Mouse (Mus musculus): ENCODE data around the gene Ssna1. TPM values are rescaled to one million over a fixed set of nuclear protein-coding genes. Genes with fewer than 3 reads are reported as not detected.
"Not testable (repeated sequence)": the region's sequence is repeated elsewhere in the genome, so short reads cannot be mapped to it uniquely, and the experiment has no call there.

Ssna1 gene
- polyA plus RNA-seq, 1 experiment, result 56.3 TPM

DNA sequence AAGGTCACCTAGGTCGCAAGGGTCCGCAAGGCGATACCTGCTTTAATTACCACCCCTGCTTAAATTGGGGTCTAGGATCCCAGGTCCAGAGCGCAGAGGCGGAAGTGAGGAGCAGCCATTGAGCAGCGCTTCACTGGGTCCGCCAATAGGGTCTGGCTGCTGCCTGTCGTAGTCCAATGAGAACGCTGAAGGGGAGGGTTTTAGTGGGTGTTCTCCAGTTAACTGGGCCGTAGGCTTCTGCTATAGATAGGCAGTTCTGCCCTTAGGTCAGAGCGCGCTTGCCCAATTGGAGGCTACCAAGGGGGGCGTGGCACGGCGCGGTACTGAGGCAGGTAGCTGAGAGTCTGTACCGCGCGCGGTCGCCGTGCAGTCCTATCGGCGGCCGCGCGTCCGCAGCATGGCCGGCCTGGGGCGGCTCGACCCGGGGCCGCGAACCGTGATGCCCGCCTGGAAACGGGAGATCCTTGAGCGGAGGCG, 9.9 kb downstream of the Ssna1 start, which contains the start of gene Tprn:
Gene Tprn (plus strand): TSS at position 328 of the 477 bp plus-strand sequence.
- DNase-seq (ENCODE audit: low read depth), result peak; percentile 90

DNA sequence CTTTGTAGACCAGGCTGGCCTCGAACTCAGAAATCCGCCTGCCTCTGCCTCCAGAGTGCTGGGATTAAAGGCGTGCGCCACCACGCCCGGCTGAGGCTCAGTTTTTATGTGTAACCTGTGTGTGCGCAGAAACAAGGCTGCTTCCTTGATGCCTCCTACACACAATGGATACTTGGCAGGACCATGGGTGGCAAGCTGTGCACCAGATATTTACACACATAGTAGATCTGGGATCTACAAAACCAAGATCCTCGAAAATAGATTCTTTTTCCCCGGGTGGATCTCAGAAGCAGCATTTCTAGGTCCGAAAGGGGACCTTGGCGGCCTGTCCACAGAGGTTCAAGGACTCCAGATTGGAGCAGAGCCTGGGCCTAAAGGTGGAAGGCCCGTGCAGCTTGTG, 10.4 kb downstream of the Ssna1 start:
- DNase-seq (ENCODE audit: low read depth), result no peak

DNA sequence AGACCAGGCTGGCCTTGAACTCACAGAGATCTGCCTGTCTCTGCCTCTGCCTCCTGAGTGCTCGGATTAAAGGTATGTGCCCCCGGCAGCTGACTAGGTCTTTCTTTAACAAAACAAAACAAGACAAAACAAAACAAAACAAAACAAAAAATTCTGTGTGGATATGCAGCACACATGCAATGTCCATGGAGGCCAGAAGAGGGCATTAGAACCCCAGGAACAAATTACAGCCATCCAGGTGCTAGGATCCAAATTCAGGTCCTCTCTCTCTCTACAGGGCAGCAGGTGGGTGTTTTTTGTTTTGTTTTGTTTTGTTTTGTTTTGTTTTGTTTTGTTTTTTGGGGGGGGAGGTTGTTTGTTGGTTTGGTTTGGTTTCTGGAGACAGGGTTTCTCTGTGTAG, 13.4 kb downstream of the Ssna1 start:
- no peak for DNase-seq (ENCODE audit: low read depth)

DNA sequence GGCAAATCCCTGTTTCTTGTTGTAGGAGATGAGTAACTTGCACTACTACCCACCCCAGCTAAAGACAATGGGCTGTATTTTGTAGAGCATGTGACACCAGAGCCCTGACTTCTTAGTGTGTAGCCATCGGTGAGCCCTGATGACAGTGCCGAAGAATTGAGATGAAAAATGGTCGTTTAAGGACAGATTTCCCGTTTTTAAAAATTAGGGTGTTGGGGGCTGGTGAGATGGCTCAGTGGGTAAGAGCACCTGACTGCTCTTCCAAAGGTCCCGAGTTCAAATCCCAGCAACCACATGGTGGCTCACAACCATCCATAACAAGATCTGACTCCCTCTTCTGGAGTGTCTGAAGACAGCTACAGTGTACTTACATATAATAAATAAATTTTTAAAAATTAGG, 15.0 kb downstream of the Ssna1 start:
- DNase-seq (ENCODE audit: low read depth), result not testable (repeated sequence)

DNA sequence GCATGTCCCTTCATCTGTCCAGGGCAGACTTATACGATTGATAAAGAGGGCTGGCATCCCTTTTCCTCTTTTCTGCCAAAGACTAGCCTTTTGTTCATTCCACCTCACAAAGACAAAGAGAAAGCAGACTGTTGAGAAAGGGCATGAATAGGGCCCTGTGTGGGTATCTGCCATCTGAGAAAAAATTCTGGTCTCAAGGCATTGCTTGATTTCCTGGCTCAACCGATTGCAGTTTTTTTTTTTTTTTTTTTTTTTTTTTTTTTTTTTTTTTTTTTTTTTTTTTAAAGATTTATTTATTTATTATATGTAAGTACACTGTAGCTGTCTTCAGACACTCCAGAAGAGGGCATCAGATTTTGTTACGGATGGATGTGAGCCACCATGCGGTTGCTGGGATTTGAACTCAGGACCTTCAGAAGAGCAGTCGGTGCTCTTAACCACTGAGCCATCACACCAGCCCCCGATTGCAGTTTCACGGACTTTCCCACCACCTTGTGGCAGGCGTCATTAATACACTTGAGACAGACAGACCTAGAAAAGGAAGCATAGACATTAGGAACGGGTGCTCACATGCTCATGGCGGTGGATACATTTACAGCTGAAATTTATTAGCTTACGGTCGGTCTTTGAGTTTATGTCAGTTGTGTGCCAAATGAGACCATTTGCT, 15.7 kb downstream of the Ssna1 start:
- not testable (repeated sequence) for DNase-seq (ENCODE audit: low read depth)

DNA sequence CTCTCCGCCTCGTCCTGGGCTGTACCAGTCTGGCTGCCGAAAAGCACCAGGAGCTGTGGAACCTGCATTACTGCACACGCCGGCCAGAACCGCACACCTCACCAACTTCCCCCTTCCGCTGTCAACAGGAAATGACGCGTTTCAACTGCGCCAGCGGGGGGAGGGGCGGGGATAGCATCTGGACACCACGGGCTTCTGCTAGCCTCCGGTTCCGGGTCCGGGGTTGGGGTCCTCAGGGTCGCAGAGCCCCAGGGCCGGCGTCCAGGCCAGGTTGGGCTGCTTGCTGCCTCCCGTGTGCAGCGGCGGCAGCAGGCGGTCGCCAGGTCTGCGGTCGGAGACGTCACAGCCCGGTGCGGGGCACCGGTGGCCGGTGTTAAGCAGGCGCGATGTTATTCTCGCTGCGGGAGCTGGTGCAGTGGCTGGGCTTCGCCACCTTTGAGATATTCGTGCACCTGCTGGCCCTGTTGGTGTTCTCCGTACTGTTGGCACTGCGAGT, 16.9 kb downstream of the Ssna1 start, which contains the start of gene Tmem203:
Gene Tmem203 (plus strand): TSS at position 156 of the 496 bp plus-strand sequence.
- DNase-seq (ENCODE audit: low read depth), result no peak

DNA sequence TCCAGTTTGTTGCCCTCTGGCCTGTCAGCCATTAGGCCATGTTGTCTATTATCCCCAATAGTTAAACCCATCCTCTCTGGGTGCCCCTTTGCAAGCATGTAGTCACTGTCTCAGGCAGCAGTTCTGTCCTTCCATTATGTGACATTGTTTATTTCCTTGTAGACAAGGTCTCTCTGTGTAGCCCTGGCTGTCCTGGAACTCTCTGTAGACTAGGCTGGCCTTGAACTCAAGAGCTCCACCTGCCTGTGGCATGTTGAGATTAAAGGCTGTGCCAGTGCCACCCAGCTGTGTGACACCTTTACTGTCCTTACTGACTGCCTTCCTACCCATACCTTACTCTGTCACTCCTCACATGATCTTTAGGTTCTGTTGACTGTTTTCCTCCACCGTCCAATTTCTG, 19.9 kb downstream of the Ssna1 start:
- no peak for DNase-seq (ENCODE audit: low read depth)

DNA sequence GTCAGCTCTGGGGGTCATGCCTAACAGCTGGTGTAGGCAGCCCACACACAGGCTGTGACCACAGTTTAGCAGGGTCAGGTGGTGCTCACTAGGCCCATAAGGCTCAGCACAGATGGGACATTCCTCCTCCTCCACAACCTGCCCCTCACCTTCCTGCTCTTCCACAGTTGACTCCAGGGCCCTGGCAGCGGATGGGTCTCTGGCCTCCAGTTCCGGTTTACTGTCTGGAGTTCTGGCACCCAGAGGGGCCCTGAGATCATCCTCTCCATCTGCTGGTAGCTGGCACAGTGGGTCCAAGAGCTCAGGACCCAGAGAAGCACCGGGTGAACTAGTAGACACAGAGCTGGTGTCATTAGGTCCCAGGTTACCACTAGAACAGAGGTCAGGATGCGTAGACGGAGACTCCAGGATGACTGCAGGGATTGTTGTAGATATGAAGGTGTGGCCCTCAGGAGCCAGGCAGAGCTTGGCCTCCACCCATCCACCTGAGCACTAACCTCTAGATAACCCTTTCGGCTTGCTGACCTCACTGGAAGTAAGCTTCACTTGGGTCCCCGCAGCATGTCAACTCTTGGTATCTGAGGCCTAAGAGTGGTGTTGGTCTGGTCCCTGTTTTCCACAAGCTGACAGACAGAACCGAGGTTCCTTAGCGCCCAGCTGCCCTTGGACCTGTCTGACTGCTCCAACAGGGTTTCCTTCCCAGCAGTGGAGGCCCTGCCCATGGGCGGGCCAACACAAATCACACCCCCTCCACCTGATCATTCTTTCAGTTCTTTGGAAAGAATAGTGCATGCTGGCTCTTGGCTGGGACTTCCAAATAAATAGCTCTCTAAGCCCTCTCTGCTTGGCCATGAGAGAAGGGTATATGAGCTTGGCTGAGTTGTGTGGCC, 25.8 kb downstream of the Ssna1 start, which contains the start of gene AL732309.1:
Gene AL732309.1 (minus strand): TSS at position 681 of the 890 bp plus-strand sequence.
- DNase-seq (ENCODE audit: low read depth), result no peak

DNA sequence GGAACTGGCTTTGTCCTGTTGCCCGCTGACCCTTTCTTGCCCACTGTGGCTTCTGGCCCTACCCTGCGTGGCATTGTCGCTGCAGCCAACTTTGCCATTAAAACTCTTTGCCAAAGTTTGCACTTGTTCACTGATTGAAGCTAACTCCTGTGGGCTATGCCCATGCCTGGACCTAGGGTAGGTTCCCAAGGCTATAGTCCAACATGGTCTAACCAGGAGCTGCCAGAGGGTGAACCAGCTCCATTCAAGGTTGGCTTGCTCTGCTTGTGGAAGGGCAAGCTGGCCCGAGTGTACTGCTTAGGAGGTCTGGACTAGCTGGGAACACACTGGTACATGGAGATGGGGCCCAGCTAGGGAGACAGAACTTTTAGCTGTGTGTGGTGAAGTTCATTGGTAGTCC, 28.1 kb downstream of the Ssna1 start:
- DNase-seq (ENCODE audit: low read depth), result no peak

DNA sequence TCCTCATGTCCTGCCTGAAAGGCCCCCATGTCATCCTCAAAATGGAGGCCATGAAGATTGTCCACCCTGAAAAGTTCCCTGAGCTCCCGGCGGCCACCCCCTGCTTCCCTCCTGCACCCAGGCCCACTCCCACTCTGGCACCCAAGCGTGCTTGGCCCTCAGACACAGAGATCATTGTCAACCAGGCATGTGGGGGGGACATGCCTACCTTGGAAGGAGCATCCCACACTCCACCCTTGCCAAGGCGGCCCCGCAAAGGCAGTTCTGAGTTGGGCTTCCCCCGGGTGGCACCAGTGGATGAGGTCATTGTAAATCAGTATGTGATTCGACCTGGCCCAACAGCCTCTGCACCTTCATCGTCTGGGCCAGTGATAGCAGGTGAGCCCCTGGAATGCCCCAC, 28.9 kb downstream of the Ssna1 start:
- DNase-seq (ENCODE audit: low read depth), result no peak

DNA sequence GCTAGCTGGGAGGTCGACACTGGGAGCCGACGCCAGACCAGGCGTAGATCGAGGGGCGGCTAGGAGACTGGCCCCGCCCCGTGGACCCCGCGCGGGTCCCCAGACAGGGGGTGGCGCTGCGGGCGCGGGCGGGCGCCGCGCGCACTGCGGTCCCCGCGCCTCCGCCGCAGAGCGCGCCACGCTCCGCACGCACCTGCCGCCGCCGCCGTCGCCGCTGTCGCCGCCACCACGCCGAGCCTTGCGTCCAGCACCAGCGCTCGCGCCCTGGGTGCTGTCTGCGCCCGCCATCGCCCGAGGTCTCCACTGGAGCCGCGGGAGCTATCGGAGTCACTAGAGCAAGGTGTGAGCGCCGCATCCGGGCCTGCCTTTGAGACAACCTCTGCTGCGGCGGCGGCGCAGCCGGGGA, 30.1 kb downstream of the Ssna1 start, which contains the start of the genes Rnf208 and Cysrt1:
Gene Rnf208 (plus strand): TSS at position 155 of the 406 bp plus-strand sequence.
Gene Cysrt1 (minus strand): TSS at position 352 of the 406 bp plus-strand sequence.
- DNase-seq (ENCODE audit: low read depth), result no peak

DNA sequence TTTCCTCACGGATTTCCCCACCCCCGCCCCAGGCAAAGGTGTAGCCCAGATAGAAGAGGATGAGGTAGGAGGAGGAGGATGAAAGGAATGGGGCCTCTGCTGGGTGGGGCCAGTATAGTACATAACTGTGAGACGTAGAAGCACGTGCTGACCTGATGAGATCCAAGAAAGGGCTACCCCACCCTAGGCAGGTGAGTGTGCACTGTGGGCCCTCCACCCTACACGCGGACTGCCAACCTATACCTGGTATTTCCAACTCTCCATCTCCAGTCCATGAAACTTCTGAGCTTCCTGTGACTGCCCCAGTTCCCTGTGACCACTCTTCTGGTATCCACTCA, 30.8 kb downstream of the Ssna1 start:
- no peak for DNase-seq (ENCODE audit: low read depth)

DNA sequence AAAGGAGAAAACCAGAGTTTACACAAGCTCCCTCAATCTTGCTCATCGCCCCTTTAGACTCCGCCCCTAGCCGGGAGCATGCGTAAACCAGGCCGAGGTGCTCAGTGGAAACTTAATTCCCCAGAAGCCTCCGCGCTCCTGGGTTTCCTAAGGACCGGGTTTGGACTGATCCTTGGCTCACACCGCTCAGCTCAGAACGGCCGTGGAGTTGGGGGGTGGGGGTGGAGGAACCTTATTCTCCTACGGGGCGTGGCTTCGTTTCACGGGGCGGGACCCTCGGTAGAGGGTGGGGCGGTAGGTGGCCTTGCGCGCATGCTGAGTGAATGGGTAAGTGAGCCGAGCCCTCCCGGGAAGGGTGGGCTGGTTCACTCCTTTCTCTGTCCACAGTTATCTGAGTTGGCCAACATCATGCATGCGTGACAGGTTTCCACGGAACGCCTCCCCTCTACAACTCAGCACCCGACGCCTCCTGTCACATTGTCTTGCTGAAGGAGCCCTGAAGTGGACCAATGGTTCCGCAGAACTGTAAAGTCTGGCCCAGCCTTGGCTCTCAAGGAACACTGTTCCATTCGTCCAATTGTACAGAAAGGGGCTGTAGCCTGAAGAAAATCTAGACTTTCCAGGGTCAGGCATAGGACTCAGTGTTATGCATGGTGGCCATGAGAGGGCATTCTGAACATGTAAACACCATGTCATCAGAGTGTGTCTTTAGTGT, 31.4 kb downstream of the Ssna1 start:
- DNase-seq (ENCODE audit: low read depth), result no peak

DNA sequence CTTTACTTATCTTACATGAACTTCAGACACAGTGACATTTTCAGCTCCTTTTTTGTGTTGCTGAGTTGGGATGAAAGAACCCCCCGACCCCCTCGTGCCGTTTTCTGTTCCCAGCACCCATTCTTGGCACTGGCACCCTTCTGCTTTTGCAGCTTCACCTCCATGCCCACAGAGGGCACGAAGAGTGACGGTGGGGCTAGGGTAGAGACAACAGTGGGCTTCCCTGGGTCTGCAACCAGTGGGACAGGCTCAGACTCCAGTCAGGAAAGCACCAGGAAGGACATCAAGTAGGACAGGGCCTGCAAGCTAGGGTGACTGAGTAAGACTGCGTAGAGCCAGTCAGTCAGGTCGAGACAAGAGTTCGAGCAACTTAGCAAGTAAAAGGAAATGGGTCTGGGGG, 31.9 kb downstream of the Ssna1 start:
- no peak for DNase-seq (ENCODE audit: low read depth)

DNA sequence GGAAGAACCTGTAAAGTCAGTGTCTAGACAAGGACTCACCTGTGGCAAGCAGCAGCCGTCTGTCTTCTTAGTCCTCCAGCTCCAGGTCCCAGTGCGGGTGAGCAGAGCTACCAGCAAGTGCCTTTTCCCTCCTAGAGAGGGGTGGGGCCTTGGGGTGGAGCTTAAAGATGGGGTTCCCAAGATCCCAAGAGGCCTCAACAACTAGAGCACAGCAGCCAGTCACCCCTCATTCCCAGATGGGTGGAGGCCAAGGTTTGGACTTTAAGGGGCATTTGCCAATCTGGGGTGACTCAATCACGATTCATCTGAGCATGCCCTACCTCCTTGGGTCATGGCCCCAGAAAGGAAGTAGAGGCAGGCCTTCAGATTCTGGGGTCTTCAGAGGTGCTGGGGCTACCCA, 32.5 kb downstream of the Ssna1 start:
- no peak for DNase-seq (ENCODE audit: low read depth)

DNA sequence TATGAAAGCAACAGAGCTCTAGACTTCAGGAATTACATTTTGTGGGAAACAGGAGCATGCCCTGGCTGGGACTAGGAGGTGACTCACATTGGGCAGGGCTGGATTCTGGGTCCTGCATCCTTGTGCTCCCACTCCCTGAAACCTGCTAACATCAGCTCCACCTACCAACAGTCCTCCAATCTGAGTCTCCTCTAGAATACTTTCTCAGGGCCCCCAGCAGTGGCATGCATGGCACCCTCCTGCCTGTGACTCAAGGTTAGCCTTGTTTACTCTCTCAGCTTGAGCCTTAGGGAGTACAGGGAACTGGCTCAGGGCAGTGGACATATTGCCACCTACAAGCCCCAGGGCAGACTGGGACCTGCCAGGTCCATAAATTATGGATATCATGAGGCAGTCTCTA, 34.1 kb downstream of the Ssna1 start:
- DNase-seq (ENCODE audit: low read depth), result no peak

DNA sequence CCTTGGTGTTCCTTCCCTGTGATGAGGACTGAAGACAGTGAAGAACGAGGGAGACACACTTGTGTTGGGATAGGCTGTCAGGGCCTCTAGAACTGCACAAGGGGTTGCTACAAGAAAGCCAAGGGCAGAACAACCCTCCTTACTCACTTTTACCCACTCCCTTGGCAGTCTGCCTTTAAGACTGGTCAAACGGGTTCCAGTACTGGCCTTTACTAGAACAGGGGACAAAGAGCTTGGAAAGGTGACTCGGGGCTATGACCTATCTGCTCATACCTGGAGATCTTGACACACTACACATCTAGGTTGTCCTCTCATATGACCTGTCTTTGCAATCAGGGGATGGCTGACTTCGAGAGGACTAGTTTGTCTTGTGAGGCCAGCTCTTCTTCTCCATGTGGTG, 34.7 kb downstream of the Ssna1 start:
- no peak for DNase-seq (ENCODE audit: low read depth)

DNA sequence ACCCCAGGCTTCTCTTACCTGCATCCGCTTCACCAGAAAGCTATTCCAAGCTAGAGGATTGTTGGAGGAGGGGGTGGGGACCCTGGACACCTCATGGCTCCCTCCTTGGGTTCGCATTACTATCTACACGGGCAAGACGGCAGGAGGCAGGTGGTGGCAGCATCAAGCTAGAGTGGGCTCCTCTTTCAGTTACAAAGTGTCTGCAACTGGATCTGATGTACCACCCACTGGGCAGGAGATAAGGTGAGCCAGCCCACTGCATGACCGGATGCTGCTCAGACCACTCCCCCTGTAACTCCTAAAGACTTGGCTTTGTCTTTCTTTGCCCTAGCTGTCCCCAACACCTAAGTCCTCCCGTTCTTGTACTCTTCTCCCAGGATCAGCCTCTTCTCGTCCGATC, 35.6 kb downstream of the Ssna1 start, which contains the start of gene Rnf224:
Gene Rnf224 (minus strand): TSS at position 174 of the 400 bp plus-strand sequence.
- no peak for DNase-seq (ENCODE audit: low read depth)

DNA sequence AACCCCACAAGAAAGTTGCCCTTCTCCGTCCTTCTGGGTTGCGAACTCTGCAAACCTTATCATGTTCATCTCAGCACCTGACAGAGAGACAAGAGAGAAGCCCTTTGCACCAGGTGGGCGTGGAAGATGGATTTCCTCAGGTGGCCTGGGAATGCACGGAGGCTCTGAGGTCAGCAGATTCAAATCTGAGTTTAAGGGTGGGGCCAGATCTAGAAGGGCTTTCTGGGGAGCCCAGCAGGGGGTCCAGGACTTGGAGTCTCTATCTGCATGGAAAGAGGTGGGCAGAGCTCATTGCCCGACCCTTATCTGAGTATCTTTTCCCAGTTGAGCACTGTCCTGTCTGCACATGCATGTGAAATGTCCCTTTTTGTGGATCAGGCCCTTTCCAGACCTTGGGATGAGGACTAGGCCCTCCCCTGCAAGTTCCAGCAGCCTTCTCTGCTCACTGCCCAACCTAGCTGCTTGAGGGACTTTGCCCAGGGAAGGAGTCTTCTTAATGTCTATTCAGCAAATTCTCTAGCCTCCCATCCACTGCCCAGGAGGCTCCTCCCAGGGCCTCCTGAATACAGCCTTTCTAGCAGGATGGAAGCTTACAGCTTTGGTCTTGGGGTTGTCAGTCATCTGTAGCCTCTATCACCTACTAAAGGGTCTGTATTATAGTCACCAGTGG, 37.6 kb downstream of the Ssna1 start:
- DNase-seq (ENCODE audit: low read depth), result no peak

DNA sequence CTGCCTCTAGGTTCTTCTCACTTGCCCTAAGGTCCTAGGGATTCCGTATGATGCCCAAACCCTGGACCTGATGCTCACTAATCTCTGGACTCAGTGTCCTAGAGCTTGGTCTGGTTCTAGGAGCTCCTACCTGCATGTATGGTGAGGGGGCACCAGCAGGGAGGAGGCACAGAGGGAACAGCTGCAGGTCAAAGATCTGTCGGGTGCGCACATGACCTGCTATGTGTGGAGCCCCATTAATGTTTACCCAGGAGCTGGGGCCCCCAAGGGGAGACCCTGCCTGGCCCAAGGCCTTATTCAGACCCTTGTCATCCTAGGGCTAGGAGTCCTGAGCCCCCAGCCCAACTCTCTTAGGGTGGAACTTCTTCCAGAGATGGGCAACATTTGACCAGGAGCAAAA, 38.2 kb downstream of the Ssna1 start, which contains the start of gene Slc34a3:
Gene Slc34a3 (minus strand): TSS at position 315 of the 400 bp plus-strand sequence.
- no peak for DNase-seq (ENCODE audit: low read depth)

DNA sequence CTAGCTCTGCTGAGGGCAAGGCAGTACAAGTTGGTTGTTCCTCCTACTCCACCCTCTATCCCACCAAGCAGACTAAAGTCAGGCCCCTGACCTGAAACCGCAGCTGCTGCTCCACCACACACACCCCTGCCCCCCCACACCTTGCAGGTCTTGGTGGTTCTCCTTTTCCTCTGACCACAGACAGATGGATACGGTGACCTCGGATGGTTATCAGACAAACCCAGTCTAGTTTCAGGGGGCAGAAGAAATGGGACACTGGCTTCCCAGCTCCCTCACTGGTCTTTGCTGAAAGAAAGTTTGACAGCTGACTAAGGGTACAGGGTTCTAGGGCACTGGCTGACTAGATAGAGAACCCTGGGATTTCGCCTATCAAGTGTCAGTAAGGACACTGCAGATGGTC, 38.8 kb downstream of the Ssna1 start:
- no peak for DNase-seq (ENCODE audit: low read depth)
